Mouse (Mus musculus): Measurements from ENCODE around the gene Iffo1.
A peak's percentile ranks its signal among the peaks of the same experiment; 100 is the strongest.
"Not testable (repeated sequence)": the region's sequence is repeated elsewhere in the genome, so short reads cannot be mapped to it uniquely, and the experiment has no call there.

DNA sequence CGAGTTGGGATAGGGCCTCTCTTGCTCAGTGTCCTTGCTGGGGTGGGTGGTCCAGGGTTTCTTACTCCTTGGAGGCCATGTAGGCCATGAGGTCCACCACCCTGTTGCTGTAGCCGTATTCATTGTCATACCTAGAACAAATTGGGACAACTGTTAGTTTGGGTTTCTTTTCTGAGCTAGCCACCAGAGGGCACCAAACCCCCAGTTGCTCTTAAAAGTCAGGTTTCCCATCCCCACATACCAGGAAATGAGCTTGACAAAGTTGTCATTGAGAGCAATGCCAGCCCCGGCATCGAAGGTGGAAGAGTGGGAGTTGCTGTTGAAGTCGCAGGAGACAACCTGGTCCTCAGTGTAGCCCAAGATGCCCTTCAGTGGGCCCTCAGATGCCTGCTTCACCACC, 16.9 kb downstream of the Iffo1 start:
- peak; percentile 65 for TF ChIP-seq CTCF (IDR thresholded peaks at IDR 0.05)
- TF ChIP-seq POLR2A, EP300 (IDR thresholded peaks at IDR 0.05; ENCODE audit: insufficient read depth, low read depth, low read length): not testable (repeated sequence)

Measured in heart, adult 2 months (tissue).